In the genomic region with DNA sequence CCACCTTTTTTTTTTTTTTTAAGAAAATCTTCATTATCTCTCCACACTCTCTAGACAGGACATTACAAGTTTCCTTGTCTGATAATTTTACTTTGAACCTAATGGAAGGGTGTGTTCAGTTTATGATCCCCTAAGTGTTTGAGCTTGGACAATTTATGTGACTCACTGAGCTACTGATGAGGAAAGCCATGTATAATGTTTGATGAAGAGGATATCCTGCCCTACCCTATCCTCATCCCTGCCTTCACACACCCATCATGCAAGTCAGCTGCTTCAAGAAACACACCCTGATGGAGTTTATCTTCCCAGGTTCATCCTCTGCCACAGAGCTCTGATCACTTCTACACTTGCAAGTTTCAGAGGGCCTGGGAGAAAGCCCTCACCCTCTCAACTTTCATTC, we compare ENCODE assay signal across 13 mouse cellular contexts.
"Had no signal": no experiment of that assay in that cellular context is flagged by ENCODE, and none has a peak within 500 bp of the region (broad histone marks: within the 10 kb centered on the region; RNA-seq: fewer than 3 reads in every experiment).

No protein-coding gene starts in this region.

- DNase-seq: kidney, adult 9 months; layer of hippocampus, adult 9-11 months; layer of hippocampus, postnatal 36 days; right cerebral cortex, postnatal 14 days; thymus, adult 2 months; thymus, postnatal 25 days had no signal

- H3K27me3 ChIP-seq: limb, embryonic 15.5 days; liver, embryonic 12.5 days; megakaryocyte, embryonic 14.5 days; midbrain, embryonic 13.5 days; stomach, embryonic 15.5 days had no signal

- ATAC-seq: liver, embryonic 12.5 days; midbrain, embryonic 13.5 days had no signal

- H3K4me3 ChIP-seq: limb, embryonic 15.5 days; liver, embryonic 12.5 days; megakaryocyte, embryonic 14.5 days; midbrain, embryonic 13.5 days; stomach, embryonic 15.5 days had no signal

- H3K4me1 ChIP-seq: limb, embryonic 15.5 days; liver, embryonic 12.5 days; midbrain, embryonic 13.5 days; stomach, embryonic 15.5 days had no signal

- H3K9me3 ChIP-seq: limb, embryonic 15.5 days; liver, embryonic 12.5 days; midbrain, embryonic 13.5 days; stomach, embryonic 15.5 days had no signal

- H3K27ac ChIP-seq: kidney, postnatal 0 days; limb, embryonic 15.5 days; liver, embryonic 12.5 days; macrophage; midbrain, embryonic 13.5 days; stomach, embryonic 15.5 days had no signal

- H3K9ac ChIP-seq: limb, embryonic 15.5 days; liver, embryonic 12.5 days; midbrain, embryonic 13.5 days; stomach, embryonic 15.5 days had no signal

- H3K4me2 ChIP-seq: limb, embryonic 15.5 days; liver, embryonic 12.5 days; midbrain, embryonic 13.5 days; stomach, embryonic 15.5 days had no signal

- H3K36me3 ChIP-seq: limb, embryonic 15.5 days; liver, embryonic 12.5 days; midbrain, embryonic 13.5 days; stomach, embryonic 15.5 days had no signal
